Mouse (Mus musculus) forebrain, embryonic 10.5 days (tissue): ENCODE measurements around the gene Tsen15. TPM values are rescaled to one million over a fixed set of nuclear protein-coding genes. Genes with fewer than 3 reads are reported as not detected.

ENCODE experiments used
- DNase-seq: peaks from one replicate; pipeline ENCODE4 v3.0.0-alpha.2; 2017; ENCODE audit warnings: low spot score; ENCODE audit errors: extremely low spot score
- H3K27ac ChIP-seq: fragments of 300-500 bp; sonication (generic); 2 replicates; pipeline ENCODE4 v1.5.1; 2016; ENCODE audit warnings: mild to moderate bottlenecking
- H3K27me3 ChIP-seq: fragments of 300-500 bp; sonication (generic); 2 replicates; pipeline ENCODE4 v1.6.1; 2016; ENCODE audit warnings: mild to moderate bottlenecking; ENCODE audit not compliant: poor library complexity, severe bottlenecking
- H3K36me3 ChIP-seq: fragments of 300-500 bp; sonication (generic); replicated peaks from 2 replicates; pipeline ENCODE4 v1.6.1; 2016; ENCODE audit warnings: mild to moderate bottlenecking, moderate library complexity
- H3K4me1 ChIP-seq: fragments of 300-500 bp; sonication (generic); 2 replicates; pipeline ENCODE4 v1.6.1; 2016
- H3K4me3 ChIP-seq: fragments of 300-500 bp; sonication (generic); 2 replicates; pipeline ENCODE4 v1.5.1; 2016; ENCODE audit warnings: mild to moderate bottlenecking, moderate library complexity
- H3K9me3 ChIP-seq: fragments of 300-500 bp; sonication (generic); 2 replicates; pipeline ENCODE4 v1.6.1; 2016; ENCODE audit warnings: mild to moderate bottlenecking, moderate library complexity
- WGBS: fragments of 180-500 bp; shearing (Covaris S2); methylation state at CpG from one replicate; pipeline ENCODE4 v1.1.7; 2016; 5-methylcytosine and 5-hydroxymethylcytosine counted together
- polyA plus RNA-seq: library from polyadenylated mRNA; unstranded; fragments of >200 nt; fragmentation: Nextera tagmentation; extraction: Ambion mirVana; gene quantifications from 2 replicates; pipeline ENCODE4 v1.2.1, GENCODE M21; 2016

Tsen15 gene
- polyA plus RNA-seq, 1 experiment from 2014 or later: 94.8 TPM

- Histone ChIP-seq H3K4me3 (no peak overlapping the region), H3K27me3 (no peaks in the 10 kb centered on the region), H3K36me3 (peaks cover 9% of the 10 kb centered on the region), H3K27ac (no peak overlapping the region), H3K4me1 (peaks cover 10% of the 10 kb centered on the region), H3K9me3 (no peaks in the 10 kb centered on the region)
- WGBS: 31% methylated on average over 4 of the region's 4 CpGs
- peak; percentile 26 for DNase-seq
These were observed 17.3 kb downstream of the Tsen15 start for GRCm38 (mm10) chr1:152369139-152369538.

GRCm38 (mm10) chr1:152368311-152369088, 18.0 kb downstream of the Tsen15 start:
- Histone ChIP-seq H3K27me3 (no peaks in the 10 kb centered on the region), H3K4me1 (peaks cover 10% of the 10 kb centered on the region), H3K36me3 (peaks cover 9% of the 10 kb centered on the region), H3K9me3 (no peaks in the 10 kb centered on the region), H3K27ac (no peak overlapping the region), H3K4me3 (no peak overlapping the region)
- no peak for DNase-seq
- 57% methylated on average over 13 of the region's 13 CpGs for WGBS

DNA sequence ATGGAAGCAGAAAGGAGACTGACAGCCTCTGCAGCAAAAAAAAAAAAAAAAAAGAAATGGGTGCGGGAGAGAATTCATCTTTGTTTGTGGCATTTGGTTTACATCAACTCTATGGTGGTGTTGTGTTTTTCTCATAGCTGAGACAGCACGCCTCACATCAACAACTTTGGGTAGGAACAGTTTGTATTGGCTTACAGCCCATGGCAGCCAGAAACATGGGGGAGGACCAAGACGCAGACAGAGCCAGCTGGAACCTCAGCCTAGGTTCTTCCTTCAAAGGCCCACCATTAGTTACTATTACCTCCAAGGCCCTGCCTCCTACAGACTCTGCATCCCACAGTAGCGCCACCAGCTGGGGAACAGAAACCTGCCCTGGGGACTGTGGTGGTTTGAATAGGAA, 29.8 kb downstream of the Tsen15 start:
- Histone ChIP-seq H3K4me3 (no peak overlapping the region), H3K27ac (no peak overlapping the region), H3K4me1 (no peaks in the 10 kb centered on the region), H3K9me3 (no peaks in the 10 kb centered on the region), H3K36me3 (no peaks in the 10 kb centered on the region), H3K27me3 (no peaks in the 10 kb centered on the region)
- no peak for DNase-seq
- 86% methylated on average over 4 of the region's 4 CpGs for whole genome bisulfite sequencing

GRCm38 (mm10) chr1:152347946-152348345, 38.5 kb downstream of the Tsen15 start:
- no peak for DNase-seq
- Histone ChIP-seq H3K36me3 (no peaks in the 10 kb centered on the region), H3K9me3 (no peaks in the 10 kb centered on the region), H3K27ac (no peak overlapping the region), H3K4me1 (no peaks in the 10 kb centered on the region), H3K4me3 (no peak overlapping the region), H3K27me3 (no peaks in the 10 kb centered on the region)

GRCm38 (mm10) chr1:152324024-152324423, 62.5 kb downstream of the Tsen15 start:
- Histone ChIP-seq H3K36me3 (no peaks in the 10 kb centered on the region), H3K4me3 (no peak overlapping the region)

More at GRCm38 (mm10) chr1:152324024-152324423, 62.5 kb downstream of the Tsen15 start:
- DNase-seq: no peak
- WGBS: 93% methylated on average over 6 of the region's 6 CpGs
- H3K27ac ChIP-seq: no peak overlapping the region
- H3K27me3 ChIP-seq: no peaks in the 10 kb centered on the region
- no peaks in the 10 kb centered on the region for H3K4me1 ChIP-seq
- H3K9me3 ChIP-seq: no peaks in the 10 kb centered on the region

Other genes with a start within 250 kb of the Tsen15 start
- 1.2 and 1.5 TPM in 2 replicates for gene Colgalt2, start 13.1 kb upstream of the Tsen15 start, polyA plus RNA-seq